Mouse (Mus musculus): Measurements from ENCODE around the gene Olfr512. TPM values are rescaled to one million over a fixed set of nuclear protein-coding genes. Genes with fewer than 3 reads are reported as not detected.

The Olfr512 gene
- total RNA-seq (2021), result not detected
- long read RNA-seq, experiment 1, result 0 reads
- long read RNA-seq, experiment 2, result 0 reads

GRCm38 (mm10) chr7:108713020-108713419, at the start of gene Olfr512:
TSS of gene Olfr512 (plus strand) at chr7:108713320.
- DNase-seq, result no peak

DNA sequence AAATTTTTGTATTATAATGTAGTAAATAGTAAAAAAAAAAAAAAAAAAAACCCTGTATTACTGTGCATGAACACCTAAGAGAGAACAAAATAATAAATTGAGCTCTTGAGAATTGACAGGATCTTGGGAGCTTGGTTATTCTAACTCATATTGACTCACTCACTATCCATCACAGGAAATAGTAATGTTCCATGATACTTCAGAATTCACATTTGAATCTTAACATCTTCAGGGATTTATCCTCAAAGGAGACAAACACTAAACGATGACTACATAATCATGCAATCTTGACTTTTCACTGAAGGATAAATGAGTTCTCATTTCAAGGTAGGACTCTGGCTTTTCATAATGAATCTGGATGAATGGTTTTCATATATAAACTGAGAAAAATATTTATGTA, 47.0 kb upstream of the Olfr512 start, which contains the start of gene Olfr510:
TSS of gene Olfr510 (plus strand) at position 301 of the 400 bp plus-strand sequence.
- DNase-seq, result no peak

GRCm38 (mm10) chr7:108671058-108671457, 42.1 kb upstream of the Olfr512 start:
- DNase-seq, result no peak

GRCm38 (mm10) chr7:108678886-108679285, 34.2 kb upstream of the Olfr512 start:
- DNase-seq, result no peak

GRCm38 (mm10) chr7:108750673-108751072, 37.6 kb downstream of the Olfr512 start, which contains the start of gene Olfr513:
TSS of gene Olfr513 (plus strand) at chr7:108750973.
- no peak for DNase-seq

DNA sequence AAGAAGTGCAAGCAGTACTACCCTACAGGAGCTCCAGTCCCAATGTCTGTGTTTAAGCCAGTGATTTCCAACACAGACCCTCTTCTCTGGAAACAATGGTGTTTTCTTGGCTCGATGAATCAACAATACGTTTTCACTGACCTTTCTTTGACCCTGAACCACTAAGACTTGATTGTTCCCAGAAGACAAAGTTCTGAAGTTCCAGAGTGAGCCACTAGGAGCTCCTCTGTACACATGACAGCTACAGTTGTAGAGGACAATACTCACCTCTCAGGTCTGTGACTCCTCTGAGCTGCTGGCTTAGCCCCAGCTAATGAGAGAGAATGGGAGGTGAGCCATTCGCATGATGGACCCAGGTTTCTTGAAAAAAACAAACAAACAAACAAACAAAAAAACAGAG, 47.3 kb downstream of the Olfr512 start:
- DNase-seq, result no peak

Other genes starting within 250 kb of the Olfr512 start
- gene Olfr498, start 248.0 kb upstream of the Olfr512 start, total RNA-seq (2021), result not detected
- gene Olfr502, start 188.3 kb upstream of the Olfr512 start, total RNA-seq (2021), result not detected
- not detected for gene Olfr503, start 168.8 kb upstream of the Olfr512 start, total RNA-seq (2021)
- gene Olfr504, start 147.5 kb upstream of the Olfr512 start, total RNA-seq (2021), result not detected
- not detected for gene Olfr506, start 102.5 kb upstream of the Olfr512 start, total RNA-seq (2021)
- gene Olfr507, start 91.5 kb upstream of the Olfr512 start, total RNA-seq (2021), result not detected
- gene Olfr508, start 83.3 kb upstream of the Olfr512 start, total RNA-seq (2021), result not detected
- gene Olfr509, start 61.4 kb upstream of the Olfr512 start, total RNA-seq (2021), result not detected
- not detected for gene Olfr510, start 46.9 kb upstream of the Olfr512 start, total RNA-seq (2021)
- gene Olfr513, start 37.7 kb downstream of the Olfr512 start, total RNA-seq (2021), result not detected
- gene Olfr514, start 112.7 kb downstream of the Olfr512 start, total RNA-seq (2021), result not detected
- gene Olfr516, start 137.2 kb downstream of the Olfr512 start, total RNA-seq (2021), result not detected
- not detected for gene Olfr517, start 159.1 kb downstream of the Olfr512 start, total RNA-seq (2021)
- gene Olfr518, start 171.7 kb downstream of the Olfr512 start, total RNA-seq (2021), result not detected
- gene Olfr519, start 181.1 kb downstream of the Olfr512 start, total RNA-seq (2021), result not detected
- gene Nlrp10, start 216.9 kb downstream of the Olfr512 start, total RNA-seq (2021), result under 1 TPM; 0.24 to 0.33 TPM
- gene Eif3f, start 221.1 kb downstream of the Olfr512 start, total RNA-seq (2021), result 100 to 1,000 TPM; 156 to 162 TPM
- 10 to 100 TPM; 20.7 to 27.5 TPM for gene Tub, start 237.0 kb downstream of the Olfr512 start, total RNA-seq (2021)

Measured in adrenal gland, postnatal 10 days (tissue).